Mouse (Mus musculus) left cerebral cortex, adult 2 months (tissue): ENCODE data around the gene Mfrp. TPM values are rescaled to one million over a fixed set of nuclear protein-coding genes. Genes with fewer than 3 reads are reported as not detected.

Experiments used
- DNase-seq, 2 experiments: peaks; one replicate each; pipeline ENCODE4 v3.0.0; 2021 to 2022; ENCODE audit warnings: low spot score in 2 of 2, mixed read lengths in 1 of 2; ENCODE audit errors: extremely low spot score in 1 of 2
- H3K27ac ChIP-seq: fragments of 200-600 bp; 2 replicates; pipeline ENCODE4 v1.8.1; 2022
- H3K4me3 ChIP-seq: fragments of 200-600 bp; 2 replicates; pipeline ENCODE4 v1.8.1; 2022
- CTCF ChIP-seq: fragments of 200-600 bp; IDR thresholded peaks from 2 replicates; pipeline ENCODE4 v1.8.1; 2022; ENCODE audit warnings: antibody characterized with exemption, mild to moderate bottlenecking, moderate library complexity
- intact Hi-C: fragments of 180-260 bp; cut with DNase I; formaldehyde crosslinking; loops from one replicate; pipeline ENCODE4 v1.15.1; 2025
- total RNA-seq, 2 experiments: library from RNA; stranded (reverse); gene quantifications; 2 replicates each; pipeline ENCODE4 v1.2.3; 2021

Mfrp gene
- total RNA-seq, 2 experiments from 2014 or later, result 0.82 to 1.6 TPM

DNA sequence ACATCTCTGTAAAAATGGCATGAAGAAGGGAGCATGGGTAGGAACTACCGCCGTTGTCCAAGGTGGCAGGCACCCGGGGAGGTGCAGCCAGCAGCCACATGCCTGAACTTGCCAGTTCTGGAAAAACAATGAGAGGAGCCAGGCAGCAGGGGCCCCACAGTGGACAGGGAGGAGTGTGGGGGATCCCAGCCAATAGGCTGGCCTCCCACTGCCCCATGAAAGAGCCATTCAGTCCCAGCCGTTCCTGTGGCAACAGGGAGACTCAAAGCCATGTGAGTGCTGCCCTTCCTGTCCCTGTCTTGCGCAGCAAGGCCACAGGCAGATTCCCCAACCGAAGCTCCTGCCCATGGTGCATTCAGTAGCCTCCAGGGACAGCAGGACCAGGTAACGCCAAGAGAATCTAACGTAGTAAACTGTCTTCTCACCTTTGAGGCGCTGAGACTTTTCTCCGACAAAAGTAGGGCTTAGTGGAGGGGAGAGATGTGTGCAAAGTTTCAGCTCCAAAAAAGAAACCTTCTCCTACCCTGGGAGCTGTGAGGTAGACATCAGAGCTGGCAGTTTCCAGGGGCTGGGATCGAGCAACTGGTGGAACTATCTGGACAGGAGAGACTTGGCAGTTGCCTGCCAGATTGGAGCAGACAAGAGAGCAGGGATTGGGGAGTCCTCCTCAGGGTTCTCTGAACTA lies 29.5 kb upstream of the Mfrp start:
- peak in 1 of 2 experiments; percentile 34 for DNase-seq
- Histone ChIP-seq H3K27ac (peak overlapping the region; percentile 88), H3K4me3 (peak overlapping the region; percentile 11; the same call in 1 of the 2 replicates)
- intact Hi-C loops, result no loop called here
- no peak for TF ChIP-seq CTCF

DNA sequence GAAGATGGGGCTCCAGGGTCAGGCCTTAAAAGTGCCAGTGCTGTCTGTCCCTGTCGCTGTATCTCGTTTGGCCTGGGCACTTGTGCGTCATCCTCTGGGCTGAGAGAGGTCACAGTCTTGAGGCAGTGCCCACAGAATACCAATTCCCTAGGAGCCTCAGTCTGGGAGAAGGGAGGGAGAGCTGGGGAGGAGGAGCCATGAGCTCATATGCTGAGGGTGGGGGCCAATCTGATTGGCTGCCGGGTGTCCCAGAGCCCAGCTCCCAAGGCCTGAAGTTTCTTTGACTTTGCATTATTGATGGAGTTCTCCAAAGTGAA lies 29.0 kb upstream of the Mfrp start:
- peak in 1 of 2 experiments; percentile 18 for DNase-seq
- intact Hi-C loops, result no loop called here
- no peak for TF ChIP-seq CTCF
- peak overlapping the region; percentile 23; the same call in 1 of the 2 replicates for H3K4me3 ChIP-seq
- peak overlapping the region; percentile 88 for H3K27ac ChIP-seq

DNA sequence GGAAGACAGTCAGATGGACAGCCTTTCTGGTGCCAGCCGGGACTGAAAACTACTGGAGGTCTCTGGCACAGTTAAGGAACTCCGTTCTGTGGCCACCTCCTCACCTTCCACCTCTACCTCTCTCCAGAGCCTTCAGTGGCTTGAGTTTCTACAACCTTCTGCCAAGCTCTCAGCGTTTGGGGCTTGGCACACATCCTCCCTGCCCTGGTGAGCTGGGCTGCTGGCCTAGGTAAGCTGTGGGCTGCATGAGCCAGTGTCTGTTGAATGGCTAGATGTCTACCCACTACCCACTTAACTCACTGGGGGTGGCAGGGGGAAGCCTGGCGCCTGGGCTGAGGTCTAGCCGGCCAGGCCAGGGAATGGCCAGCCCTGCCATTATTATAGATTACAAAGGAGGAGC lies 28.4 kb upstream of the Mfrp start:
- no peak for TF ChIP-seq CTCF
- Histone ChIP-seq H3K27ac (peak overlapping the region; percentile 88), H3K4me3 (peak overlapping the region; percentile 23; the same call in 1 of the 2 replicates)
- peak in 1 of 2 experiments; percentile 9 for DNase-seq
- intact Hi-C loops, result no loop called here

DNA sequence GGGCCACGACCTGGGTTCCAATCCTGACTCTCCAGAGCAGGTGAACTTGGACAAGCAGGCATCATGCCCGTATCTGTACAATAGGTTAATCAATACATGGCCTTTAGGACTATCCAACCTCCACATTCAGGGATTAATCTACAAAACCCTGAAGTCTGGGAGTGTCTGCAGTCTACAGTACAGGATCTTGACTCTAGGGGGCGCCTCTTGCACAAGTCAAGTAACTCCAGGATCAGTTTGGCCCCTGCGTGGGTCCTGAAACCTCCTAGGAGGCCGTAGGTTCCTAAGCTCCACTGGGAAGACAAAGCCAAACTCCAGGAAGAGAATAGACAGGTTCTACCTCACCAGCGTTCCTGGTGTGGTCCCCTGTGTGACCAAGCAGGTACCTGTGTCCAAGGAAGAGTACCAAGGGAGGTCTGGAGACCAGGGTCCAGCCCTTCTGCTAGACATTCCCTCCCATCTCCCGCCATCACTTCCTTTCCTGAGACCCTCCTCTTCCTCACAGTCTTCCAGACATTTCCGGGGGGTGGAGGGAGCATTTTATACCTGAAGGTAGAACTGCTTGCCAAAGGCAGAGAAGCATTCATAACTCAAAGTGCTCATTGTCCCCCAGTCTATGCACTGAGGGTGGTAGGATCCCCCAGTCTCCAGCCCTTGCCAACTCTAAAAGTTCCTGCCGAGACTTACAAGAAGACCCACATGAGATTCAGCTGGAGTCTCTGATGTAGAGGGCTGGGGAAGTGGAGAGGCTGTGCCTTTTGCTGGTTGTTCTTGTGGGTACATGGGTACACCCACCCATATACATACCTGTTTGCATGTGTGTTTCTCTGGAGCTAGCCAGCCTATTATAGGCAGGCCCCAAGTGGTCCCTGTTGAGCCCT lies 26.9 kb upstream of the Mfrp start:
- DNase-seq, result peak in 1 of 2 experiments; percentile 32
- peak; percentile 61 for TF ChIP-seq CTCF
- H3K4me3 ChIP-seq, result no peak overlapping the region
- H3K27ac ChIP-seq, result no peak overlapping the region
- intact Hi-C loops, result no loop called here

DNA sequence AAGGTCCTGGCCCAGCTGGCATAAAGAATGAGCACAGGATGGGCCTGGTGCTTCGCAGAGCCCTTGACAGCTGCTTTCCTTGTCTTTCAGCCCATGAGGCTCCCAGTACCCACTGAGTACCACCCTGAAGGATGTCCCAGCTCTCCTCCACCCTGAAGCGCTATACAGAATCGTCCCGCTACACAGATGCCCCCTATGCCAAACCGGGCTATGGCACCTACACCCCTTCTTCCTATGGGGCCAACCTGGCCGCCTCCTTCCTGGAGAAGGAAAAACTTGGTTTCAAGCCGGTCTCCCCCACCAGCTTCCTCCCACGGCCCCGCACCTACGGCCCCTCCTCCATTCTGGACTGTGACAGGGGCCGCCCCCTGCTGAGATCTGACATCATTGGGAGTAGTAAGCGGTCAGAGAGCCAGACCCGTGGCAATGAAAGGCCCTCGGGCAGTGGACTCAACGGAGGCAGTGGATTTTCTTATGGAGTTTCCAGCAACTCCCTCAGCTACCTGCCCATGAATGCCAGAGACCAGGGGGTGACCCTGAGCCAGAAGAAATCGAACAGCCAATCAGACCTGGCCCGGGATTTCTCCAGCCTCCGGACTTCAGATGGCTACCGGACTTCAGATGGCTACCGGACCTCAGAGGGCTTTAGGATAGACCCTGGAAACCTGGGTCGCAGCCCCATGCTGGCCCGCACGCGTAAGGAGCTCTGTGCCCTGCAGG lies 26.1 kb upstream of the Mfrp start:
- no peak for TF ChIP-seq CTCF
- intact Hi-C loops, result no loop called here
- Histone ChIP-seq H3K27ac (no peak overlapping the region), H3K4me3 (no peak overlapping the region)
- DNase-seq, result peak in 1 of 2 experiments; percentile 9

DNA sequence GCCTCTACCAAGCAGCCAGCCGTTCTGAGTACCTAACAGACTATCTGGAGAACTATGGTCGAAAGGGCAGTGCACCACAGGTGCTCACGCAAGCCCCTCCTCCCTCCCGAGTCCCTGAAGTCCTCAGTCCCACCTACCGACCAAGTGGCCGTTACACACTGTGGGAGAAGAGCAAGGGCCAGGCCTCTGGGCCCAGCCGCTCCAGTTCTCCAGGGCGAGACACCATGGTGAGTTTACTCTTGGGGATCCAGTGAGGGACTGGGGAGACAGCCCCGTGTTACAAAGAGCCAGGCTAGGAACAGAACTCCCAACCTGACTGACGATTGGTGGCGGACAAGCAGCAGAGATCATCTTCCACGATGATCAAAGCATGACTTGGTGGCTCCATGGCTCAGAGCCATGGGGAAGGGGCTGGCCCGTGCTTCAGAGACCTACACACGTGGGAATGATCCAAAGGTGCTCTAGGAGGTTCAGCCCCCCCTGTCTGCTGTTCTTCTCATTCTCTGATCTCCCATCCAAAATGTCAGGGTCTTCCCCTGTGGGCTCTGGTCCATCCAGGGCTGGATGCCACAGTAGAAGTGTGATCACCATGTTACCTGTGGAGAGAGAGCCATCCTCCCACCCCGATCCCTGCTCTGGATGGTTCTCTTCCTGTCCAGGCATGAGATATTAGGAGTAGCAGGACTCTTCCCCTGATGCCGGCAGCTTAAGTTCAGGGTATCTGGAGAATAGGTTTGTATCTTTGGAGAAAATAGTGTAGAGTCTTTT lies 25.3 kb upstream of the Mfrp start:
- Histone ChIP-seq H3K4me3 (no peak overlapping the region), H3K27ac (no peak overlapping the region)
- intact Hi-C loops, result loop anchor here (2.0 kb wide), 1 partner anchor 19 kb away; no protein-coding TSS in a partner anchor
- no peak for TF ChIP-seq CTCF
- DNase-seq, result peak in 1 of 2 experiments; percentile 9

DNA sequence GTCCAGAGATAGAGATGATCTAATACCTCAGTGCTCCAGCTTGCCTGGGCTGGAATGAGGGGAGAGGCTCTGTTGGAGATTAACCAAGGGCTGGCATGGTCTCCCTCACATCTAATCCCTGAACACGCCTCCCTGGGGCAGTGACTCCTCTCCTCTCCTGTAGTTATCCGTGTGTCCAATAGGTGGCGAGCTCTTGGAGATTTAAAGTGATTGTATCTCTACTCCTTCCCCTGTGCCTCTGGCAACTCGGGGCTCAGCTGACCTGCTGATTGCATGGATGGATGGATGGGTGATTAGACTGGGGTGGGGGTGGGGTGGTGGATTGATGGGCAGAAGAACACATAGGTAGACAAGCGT lies 24.8 kb upstream of the Mfrp start:
- no peak overlapping the region for H3K27ac ChIP-seq
- TF ChIP-seq CTCF, result peak; percentile 63
- H3K4me3 ChIP-seq, result no peak overlapping the region
- peak in 1 of 2 experiments; percentile 55 for DNase-seq
- intact Hi-C loops, result loop anchor here (2.0 kb wide), 1 partner anchor 18 kb away; no protein-coding TSS in a partner anchor

DNA sequence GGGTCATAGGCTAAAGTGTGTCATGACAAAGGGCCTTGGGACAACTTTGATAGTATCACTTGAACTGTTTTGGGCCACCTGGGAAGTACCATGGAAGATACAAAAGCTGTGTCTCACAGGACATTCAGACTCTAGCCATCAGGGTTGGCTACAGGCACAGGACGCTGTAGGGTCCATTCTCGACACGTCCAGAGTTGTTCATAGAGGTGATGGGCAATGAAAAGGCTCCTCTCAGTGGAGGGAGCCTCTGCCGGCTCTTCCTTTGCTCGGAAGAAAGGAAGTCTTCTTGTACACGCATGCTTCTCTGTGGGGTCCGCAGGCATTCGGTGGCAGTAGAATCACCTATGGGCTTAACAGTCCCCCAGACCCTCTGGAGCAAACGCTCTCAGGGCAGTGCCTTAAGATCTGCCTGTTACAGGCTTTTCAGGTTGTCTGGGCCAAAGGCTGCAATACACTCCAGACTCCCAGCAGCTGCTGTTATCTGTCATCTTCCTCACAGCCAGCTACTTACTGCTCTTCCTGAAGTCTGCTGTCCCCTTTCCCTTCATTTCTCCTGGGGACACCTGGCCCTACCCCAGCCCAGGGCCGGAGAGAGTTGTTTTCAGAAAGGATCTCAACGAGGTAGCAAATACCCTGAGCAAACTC lies 24.1 kb upstream of the Mfrp start:
- no peak for TF ChIP-seq CTCF
- 0 out of 2 replicates have a peak overlapping the region, but pooled peaks have one; percentile 5 for H3K27ac ChIP-seq
- DNase-seq, result no peak
- intact Hi-C loops, result loop anchor here (2.0 kb wide), 1 partner anchor 17 kb away; no protein-coding TSS in a partner anchor
- no peak overlapping the region for H3K4me3 ChIP-seq

DNA sequence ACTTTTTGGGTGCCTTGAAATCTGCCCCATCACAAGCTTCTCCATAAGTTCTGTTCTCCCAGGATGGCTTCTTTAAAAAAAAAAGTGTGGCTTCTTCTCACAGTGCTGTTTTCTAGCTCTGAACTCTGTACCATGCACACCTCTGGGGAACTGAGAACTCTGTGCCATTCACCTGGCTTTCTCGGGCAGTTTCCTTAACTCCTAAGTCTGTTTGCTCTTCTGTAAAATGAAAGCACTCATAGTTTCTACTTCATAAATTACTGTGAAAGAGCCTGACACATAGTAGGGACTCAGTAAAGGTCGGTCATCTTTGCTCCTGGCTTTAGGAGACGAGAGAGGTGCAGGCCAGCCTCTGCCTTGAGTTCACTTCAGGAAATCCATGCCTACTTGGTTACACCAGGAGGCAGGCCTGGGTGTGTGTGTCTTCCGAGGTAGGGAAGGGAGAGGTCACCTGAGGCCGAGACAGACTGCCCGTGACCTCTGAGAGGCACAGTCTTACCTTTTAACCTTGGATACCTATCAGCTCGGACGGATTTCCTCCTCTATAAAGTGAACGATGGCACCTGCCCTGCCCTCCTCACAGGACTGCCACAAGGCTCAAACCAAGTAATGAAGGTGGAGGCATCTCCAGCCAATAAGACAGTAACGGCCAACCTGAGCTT lies 23.3 kb upstream of the Mfrp start:
- intact Hi-C loops, result loop anchor here (2.0 kb wide), 1 partner anchor 31 kb away; no protein-coding TSS in a partner anchor
- no peak overlapping the region for H3K4me3 ChIP-seq
- no peak for TF ChIP-seq CTCF
- DNase-seq, result peak in 1 of 2 experiments; percentile 9
- peak overlapping the region; percentile 91 for H3K27ac ChIP-seq
